Mouse (Mus musculus) forebrain, postnatal 0 days (tissue): Measurements from ENCODE around the gene Fcgbp. TPM values are rescaled to one million over a fixed set of nuclear protein-coding genes. Genes with fewer than 3 reads are reported as not detected.
"Not testable (repeated sequence)": the region's sequence is repeated elsewhere in the genome, so short reads cannot be mapped to it uniquely, and the experiment has no call there.

Experiments
- ATAC-seq: fragments of 200-750 bp; cut with Nextera tagmentation; 2 replicates; pipeline ENCODE4 v1.8.0; 2017; ENCODE audit warnings: mild to moderate bottlenecking, moderate library complexity
- DNase-seq: peaks from one replicate; pipeline ENCODE4 v3.0.0-alpha.2; 2015
- H3K27ac ChIP-seq: fragments of 300-500 bp; sonication (generic); 2 replicates; pipeline ENCODE4 v1.5.1; 2014; ENCODE audit warnings: low read depth, mild to moderate bottlenecking, antibody characterized with exemption, low read length, moderate library complexity, mixed read lengths
- H3K27me3 ChIP-seq: fragments of 300-500 bp; sonication (generic); 2 replicates; pipeline ENCODE4 v1.6.1; 2014; ENCODE audit warnings: mild to moderate bottlenecking, low read length, mixed read lengths; ENCODE audit not compliant: insufficient read depth
- H3K36me3 ChIP-seq: fragments of 300-500 bp; sonication (generic); 2 replicates; pipeline ENCODE4 v1.6.1; 2014; ENCODE audit warnings: mild to moderate bottlenecking, moderate library complexity; ENCODE audit not compliant: insufficient read depth
- H3K4me1 ChIP-seq: fragments of 300-500 bp; sonication (generic); 2 replicates; pipeline ENCODE4 v1.6.1; 2014; ENCODE audit warnings: antibody characterized with exemption; ENCODE audit not compliant: insufficient read depth
- H3K4me2 ChIP-seq: fragments of 300-500 bp; sonication (generic); 2 replicates; pipeline ENCODE4 v1.6.1; 2014; ENCODE audit warnings: low read depth, mild to moderate bottlenecking, moderate library complexity
- H3K4me3 ChIP-seq: fragments of 300-500 bp; sonication (generic); 2 replicates; pipeline ENCODE4 v1.5.1; 2014; ENCODE audit warnings: low read depth, low read length, mixed read lengths
- H3K9ac ChIP-seq: fragments of 300-500 bp; sonication (generic); 2 replicates; pipeline ENCODE4 v1.6.1; 2014; ENCODE audit warnings: mild to moderate bottlenecking
- H3K9me3 ChIP-seq: fragments of 300-500 bp; sonication (generic); 2 replicates; pipeline ENCODE4 v1.6.1; 2016; ENCODE audit warnings: low read length
- CTCF ChIP-seq: sonication (generic); IDR thresholded peaks from 2 replicates; pipeline ENCODE4 v1.5.1; 2016; ENCODE audit warnings: antibody characterized with exemption, control low read depth, low read depth
- WGBS: fragments of 180-500 bp; shearing (Covaris S2); extraction: QIAGEN DNeasy Blood & Tissue Kit; methylation state at CpG from one replicate; pipeline ENCODE4 v1.1.7; 2014; 5-methylcytosine and 5-hydroxymethylcytosine counted together
- polyA plus RNA-seq: library from polyadenylated mRNA; unstranded; fragments of >200 nt; fragmentation: Nextera tagmentation; extraction: Ambion mirVana; gene quantifications from 2 replicates; pipeline ENCODE4 v1.2.1, GENCODE M21; 2015
- total RNA-seq: library from RNA; depleted of rRNA; stranded (reverse); fragments of >200 nt; gene quantifications from 2 replicates; pipeline ENCODE4 v1.2.3, GENCODE M21; 2014

Gene Fcgbp
- total and polyA plus RNA-seq, 2 experiments from 2014 or later, result 0.45 to 0.57 TPM

DNA sequence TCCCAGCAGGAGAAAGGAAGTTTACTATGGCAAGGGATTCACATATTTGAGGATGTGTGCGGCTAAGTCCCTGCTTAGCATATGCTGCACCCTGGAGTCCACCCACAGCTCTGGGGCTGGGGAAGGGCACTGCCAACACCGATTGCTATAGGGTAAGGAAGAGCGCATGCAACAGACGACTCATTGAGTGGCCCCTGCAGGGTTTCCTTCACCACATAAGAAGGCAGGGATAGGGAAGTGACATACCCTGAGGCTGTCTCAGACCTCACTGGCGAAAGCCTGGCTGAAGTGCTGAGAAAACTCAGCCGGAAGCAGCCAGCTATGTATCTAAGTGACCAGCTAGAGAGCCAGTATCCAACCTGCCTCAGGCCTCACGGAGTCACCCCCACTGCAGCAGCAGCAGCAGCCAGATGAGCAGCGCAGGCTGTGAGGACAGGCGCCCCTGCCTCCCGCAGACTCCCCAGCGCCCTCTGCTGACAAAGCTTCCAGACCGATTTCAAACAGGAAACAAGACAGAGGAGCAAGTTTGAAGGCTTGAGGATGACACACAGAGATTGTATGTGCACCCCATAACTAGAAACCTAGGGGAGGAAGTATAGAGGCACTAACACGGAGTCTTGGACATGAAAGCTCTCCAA, 80.7 kb downstream of the Fcgbp start:
- TF ChIP-seq CTCF, result peak; percentile 68
- no peak overlapping the region for H3K9ac ChIP-seq
- DNase-seq (peak; percentile 22), ATAC-seq (no peak)
- H3K36me3 ChIP-seq, result no peaks in the 10 kb centered on the region
- WGBS, result 17% methylated on average over 13 of the region's 13 CpGs
- H3K4me1 ChIP-seq, result no peaks in the 10 kb centered on the region
- no peaks in the 10 kb centered on the region; the same call in 1 of the 2 replicates for H3K27me3 ChIP-seq
- H3K9me3 ChIP-seq, result no peaks in the 10 kb centered on the region
- H3K4me3 ChIP-seq, result no peak overlapping the region
- no peak overlapping the region for H3K4me2 ChIP-seq
- H3K27ac ChIP-seq, result no peak overlapping the region

DNA sequence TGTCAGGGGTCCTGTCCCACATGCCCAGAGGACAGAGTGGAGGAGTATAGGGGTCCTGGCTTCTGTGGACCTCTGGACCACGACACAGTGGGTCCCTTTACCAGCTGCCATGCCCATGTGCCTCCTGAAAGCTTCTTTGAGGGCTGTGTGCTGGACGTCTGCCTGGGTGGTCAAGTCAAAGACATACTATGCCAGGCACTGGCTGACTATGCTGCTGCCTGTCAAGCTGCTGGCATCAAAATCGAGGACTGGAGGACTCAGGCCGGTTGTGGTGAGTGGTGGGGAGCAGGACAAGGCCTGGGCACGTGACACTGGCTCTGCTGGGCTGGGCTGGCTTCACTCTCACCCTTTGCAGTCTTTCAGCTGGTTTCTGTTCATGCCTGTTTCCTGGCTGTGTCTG, 82.6 kb downstream of the Fcgbp start:
- H3K4me3 ChIP-seq, H3K27me3 ChIP-seq, H3K9ac ChIP-seq, H3K4me1 ChIP-seq, H3K4me2 ChIP-seq, H3K27ac ChIP-seq, H3K36me3 ChIP-seq, H3K9me3 ChIP-seq: not testable (repeated sequence)
- peak; percentile 48 for ATAC-seq
- DNase-seq, result peak; percentile 2
- 29% methylated on average over 4 of the region's 5 CpGs for WGBS

DNA sequence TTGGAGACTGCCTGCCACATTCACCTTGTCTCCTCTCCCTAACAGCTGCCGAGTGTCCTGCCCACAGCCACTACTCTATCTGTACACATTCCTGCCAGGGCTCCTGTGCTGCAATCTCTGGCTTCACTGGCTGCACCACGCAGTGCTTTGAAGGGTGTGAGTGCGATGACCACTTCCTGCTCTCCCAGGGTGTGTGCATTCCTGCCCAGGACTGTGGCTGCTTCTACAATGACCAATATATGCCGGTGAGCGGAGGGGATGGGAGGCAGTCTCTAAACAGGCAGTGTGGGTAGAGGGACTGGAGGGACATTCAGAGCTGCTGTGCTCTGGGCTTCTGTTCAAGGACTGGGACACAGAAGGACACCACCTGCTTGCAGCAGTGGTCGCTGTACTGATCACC, 88.3 kb downstream of the Fcgbp start:
- DNase-seq (no peak), ATAC-seq (no peak)
- WGBS, result 74% methylated on average over 6 of the region's 6 CpGs
- Histone ChIP-seq H3K9me3 (no peaks in the 10 kb centered on the region), H3K4me1 (no peaks in the 10 kb centered on the region), H3K4me3 (no peak overlapping the region), H3K27ac (no peak overlapping the region), H3K4me2 (no peak overlapping the region), H3K36me3 (no peaks in the 10 kb centered on the region), H3K27me3 (no peaks in the 10 kb centered on the region), H3K9ac (no peak overlapping the region)
- no peak for TF ChIP-seq CTCF

DNA sequence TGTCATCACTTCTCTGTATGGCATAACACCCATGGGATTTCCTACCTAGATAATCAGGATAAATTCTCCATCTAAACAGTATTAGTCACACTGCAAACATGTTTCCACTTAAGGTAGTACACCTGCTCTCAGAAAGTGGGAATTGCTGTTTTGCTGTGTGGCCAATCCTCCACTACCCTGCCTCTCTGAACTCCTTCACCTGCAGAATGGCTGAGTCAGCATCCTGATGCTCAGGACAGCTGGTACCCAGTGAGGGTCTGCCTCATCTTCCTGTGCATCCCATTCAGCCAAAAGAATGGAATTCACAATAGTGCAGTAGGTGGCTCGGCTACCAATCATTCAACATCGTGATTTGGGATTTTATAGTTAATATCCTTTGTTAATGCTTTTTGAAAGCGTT, 88.9 kb downstream of the Fcgbp start:
- Histone ChIP-seq H3K9ac (no peak overlapping the region), H3K4me3 (no peak overlapping the region), H3K9me3 (no peaks in the 10 kb centered on the region), H3K4me2 (no peak overlapping the region), H3K36me3 (no peaks in the 10 kb centered on the region), H3K27me3 (no peaks in the 10 kb centered on the region), H3K27ac (no peak overlapping the region), H3K4me1 (no peaks in the 10 kb centered on the region)
- TF ChIP-seq CTCF, result no peak
- ATAC-seq (no peak), DNase-seq (no peak)
- WGBS, result 77% methylated on average over 3 of the region's 3 CpGs

DNA sequence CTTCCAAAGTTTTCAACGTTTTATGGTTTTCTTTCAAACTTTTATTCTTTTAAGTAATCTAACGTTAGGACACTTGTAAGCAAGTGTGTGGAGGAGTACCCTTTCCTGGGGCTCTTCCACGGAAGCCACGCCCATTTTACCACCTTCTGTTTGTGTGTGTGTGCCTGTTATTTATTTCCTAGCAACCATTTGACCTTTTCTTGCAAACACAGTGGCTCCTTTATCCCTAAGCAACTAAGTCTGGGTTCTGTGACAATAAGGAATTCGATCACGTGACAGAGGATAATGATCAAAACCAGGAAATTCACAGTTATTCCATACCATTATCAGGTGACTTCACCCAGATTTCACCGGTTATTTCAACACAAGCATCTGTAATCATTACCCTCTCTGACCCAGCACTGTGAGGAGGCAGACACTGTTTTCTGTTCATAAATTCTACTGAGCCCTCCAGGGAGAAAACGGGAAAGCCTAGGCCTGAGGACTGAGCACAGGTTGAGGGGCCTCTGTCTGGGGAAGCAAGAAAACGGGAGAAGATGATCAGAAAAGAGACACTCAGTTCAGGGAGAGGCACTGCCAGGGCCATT, 90.2 kb downstream of the Fcgbp start:
- TF ChIP-seq CTCF, result no peak
- 48% methylated on average over 9 of the region's 9 CpGs for WGBS

GRCm38 (mm10) chr7:28165406-28165805, 94.4 kb downstream of the Fcgbp start:
- H3K9me3 ChIP-seq, result no peaks in the 10 kb centered on the region
- DNase-seq (no peak), ATAC-seq (no peak)
- 0 out of 2 replicates have a peak, but pooled peaks have one; percentile 14 for TF ChIP-seq CTCF
- H3K27ac ChIP-seq, result no peak overlapping the region
- H3K4me1 ChIP-seq, result peaks cover 11% of the 10 kb centered on the region
- no peaks in the 10 kb centered on the region for H3K36me3 ChIP-seq
- no peak overlapping the region for H3K4me2 ChIP-seq
- H3K9ac ChIP-seq, result no peak overlapping the region
- no peaks in the 10 kb centered on the region for H3K27me3 ChIP-seq
- no peak overlapping the region for H3K4me3 ChIP-seq
- WGBS, result 85% methylated on average over 6 of the region's 6 CpGs

More for the DNA sequence above, 90.2 kb downstream of the Fcgbp start:
- DNase-seq (no peak), ATAC-seq (no peak)
- H3K9me3 ChIP-seq, result no peaks in the 10 kb centered on the region
- no peaks in the 10 kb centered on the region for H3K27me3 ChIP-seq
- H3K36me3 ChIP-seq, result no peaks in the 10 kb centered on the region
- no peak overlapping the region for H3K9ac ChIP-seq
- no peaks in the 10 kb centered on the region for H3K4me1 ChIP-seq
- no peak overlapping the region for H3K4me2 ChIP-seq
- H3K4me3 ChIP-seq, result no peak overlapping the region
- no peak overlapping the region for H3K27ac ChIP-seq

GRCm38 (mm10) chr7:28168320-28169115, 97.5 kb downstream of the Fcgbp start:
- Histone ChIP-seq H3K4me1 (peaks cover 19% of the 10 kb centered on the region), H3K27me3 (no peaks in the 10 kb centered on the region), H3K9ac (peak overlapping the region; percentile 51), H3K4me2 (peak overlapping the region; percentile 88), H3K27ac (peak overlapping the region; percentile 72), H3K4me3 (peak overlapping the region; percentile 73), H3K9me3 (no peaks in the 10 kb centered on the region), H3K36me3 (no peaks in the 10 kb centered on the region)
- DNase-seq (peak; percentile 70), ATAC-seq (peak; percentile 16; the same call in 1 of the 2 replicates)
- 9% methylated on average over 9 of the region's 9 CpGs for WGBS
- peak; percentile 81 for TF ChIP-seq CTCF
